Mouse (Mus musculus): ENCODE results near the gene Pbx3.

Pbx3 gene

DNA sequence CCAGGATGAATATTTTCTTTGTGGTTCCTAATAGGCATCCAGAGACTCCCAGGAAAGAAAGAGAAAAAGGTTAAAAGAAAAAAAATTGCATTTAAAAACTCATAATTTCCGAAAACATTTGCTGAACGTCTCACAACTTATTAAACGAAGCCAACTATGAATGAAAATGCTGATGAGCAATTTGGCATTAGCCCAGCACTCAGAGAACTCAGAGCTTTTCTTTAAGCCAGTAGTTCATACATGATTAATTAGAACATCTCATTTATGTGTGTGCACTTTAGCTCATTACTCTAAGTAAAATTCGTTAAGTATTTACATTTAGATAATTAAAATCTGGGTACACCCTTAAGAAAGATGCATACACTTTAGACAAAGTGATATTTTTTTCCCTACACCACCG, 155.3 kb downstream of the Pbx3 start:
- DNase-seq: no peak

DNA sequence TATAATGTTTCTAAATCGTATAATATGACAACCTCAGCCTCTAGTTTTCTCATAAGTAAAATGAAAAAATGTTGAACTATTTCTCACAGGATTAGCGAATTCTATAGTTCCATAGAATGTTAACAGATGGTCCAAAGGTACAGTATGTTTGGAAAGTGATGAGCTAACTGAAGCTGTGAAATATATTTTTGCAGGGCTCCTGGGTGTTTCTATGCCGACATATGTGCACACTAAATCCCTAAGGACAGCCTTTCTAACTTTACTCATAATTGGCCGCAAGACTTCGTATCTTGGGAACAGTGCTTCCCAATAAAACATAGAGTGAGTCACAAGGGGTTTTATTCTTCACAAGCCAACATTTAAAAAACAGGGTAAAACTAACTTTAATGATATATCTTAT, 157.4 kb downstream of the Pbx3 start:
- DNase-seq: no peak

DNA sequence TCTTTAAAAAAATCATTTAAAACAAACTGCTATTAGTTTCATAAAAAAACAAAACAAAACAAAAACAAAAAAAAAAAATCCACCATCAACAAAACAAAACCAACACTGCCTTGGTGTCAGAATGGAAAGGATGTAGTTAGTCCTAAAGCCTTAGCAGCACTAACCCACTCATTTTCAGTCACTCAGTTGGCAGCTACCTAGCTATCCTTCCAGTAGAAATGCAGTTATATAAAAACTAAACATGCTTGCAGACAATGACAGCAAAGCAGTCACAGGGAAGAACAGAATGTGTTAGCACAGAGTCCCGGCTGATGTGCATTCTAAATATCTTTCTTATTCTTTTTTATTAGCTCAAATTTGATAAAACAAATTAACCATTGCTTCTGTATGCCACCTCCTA, 160.5 kb downstream of the Pbx3 start:
- DNase-seq: no peak

DNA sequence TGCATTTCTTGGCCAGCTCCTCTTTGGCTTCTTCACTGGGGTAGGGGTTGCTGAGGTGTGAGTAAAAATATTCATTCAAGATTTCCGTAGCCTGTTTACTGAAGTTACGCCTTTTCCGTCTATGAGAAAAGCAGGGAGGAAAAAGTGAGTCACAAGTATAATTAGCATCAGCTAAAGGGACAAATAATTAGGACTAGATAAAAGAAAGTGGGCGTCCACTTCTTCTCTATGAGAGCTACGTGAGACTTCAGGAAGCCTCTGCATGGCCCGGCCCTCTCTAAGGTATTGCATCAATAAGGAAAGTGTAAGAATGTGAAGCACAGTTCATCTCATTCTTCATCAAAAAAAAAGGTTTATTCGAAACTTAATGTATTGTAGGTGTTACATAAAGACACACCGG, 168.1 kb downstream of the Pbx3 start:
- DNase-seq: no peak

DNA sequence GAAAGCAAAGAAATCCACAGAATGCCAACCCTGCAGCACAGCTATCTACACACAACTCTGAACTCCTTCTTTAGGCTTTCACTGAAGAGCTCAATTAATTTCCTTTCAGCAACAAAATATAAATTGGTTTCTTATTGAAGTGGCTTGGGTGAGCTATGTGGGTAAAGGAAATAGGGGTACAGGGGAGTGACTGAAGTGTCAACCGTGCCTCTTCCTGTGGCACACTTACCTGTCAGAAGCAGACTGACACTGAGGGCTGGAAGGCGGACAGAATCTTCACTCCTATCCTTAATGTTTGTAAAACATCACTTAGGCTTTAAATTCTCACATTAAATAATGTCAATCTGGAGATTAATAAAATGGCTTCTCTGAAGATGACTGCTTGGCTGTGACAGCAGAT, 168.6 kb downstream of the Pbx3 start:
- no peak for DNase-seq

DNA sequence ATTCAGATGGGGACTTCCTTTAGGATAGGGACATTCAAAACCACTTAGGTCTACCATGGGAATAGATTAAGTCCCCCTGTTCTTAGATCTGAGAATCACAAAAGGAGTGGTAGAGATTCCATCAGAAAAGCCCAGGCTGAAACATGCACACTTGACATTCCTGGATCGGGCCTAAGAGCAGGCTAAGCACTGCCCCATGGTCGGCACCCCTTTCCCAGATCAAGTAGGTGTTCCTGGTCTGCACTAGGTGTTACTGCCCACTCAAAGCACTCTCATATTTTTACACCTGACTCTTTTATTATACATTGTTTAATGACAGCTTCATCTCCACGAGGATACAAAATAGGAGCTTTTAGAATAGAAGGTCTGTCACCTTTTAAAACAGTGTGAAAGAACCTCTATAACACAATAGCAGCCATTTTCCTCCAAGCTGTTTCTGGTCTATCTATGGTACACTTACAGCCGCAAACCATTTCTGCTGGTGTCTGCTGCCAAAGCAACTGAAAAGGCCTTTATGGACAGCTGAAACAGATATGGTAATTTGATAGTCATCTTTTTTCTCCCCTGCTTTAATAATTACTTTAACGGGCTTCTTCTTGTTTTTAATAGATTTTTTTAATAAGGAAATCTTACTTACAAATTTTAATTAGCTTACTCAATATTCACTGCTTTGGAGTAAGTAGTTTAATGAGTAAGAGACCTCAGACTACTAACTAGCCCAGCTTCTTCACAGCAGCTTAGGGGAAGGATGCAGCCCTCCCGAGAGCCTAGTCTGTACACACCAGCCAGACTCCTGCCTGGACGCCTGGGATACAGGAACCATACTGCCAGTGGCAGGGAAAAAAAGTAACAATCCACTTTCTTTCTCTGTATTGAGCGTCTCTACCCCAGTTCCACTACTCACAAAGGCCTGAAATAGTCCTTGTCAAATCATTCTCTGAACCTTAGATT, 178.8 kb downstream of the Pbx3 start:
- no peak for DNase-seq

DNA sequence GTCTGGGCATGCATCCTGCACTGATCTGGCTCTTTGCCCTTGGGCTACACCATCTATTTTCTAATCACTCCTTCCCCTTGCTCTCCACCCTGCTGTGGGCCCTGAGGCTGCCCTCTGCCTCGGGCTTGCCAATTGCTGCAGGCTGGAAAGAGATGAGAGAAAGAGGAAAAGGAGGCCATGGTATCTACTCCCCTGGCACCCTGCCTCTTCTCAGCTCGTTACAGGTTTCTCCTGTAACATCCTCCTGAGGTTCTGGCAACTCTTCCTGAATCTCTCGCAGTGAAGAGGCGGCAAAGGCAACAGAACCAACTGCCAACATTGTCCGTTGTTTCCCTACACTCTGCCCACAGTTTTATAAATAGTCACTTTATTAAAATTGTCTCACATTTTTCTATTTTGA, 179.7 kb downstream of the Pbx3 start:
- no peak for DNase-seq

DNA sequence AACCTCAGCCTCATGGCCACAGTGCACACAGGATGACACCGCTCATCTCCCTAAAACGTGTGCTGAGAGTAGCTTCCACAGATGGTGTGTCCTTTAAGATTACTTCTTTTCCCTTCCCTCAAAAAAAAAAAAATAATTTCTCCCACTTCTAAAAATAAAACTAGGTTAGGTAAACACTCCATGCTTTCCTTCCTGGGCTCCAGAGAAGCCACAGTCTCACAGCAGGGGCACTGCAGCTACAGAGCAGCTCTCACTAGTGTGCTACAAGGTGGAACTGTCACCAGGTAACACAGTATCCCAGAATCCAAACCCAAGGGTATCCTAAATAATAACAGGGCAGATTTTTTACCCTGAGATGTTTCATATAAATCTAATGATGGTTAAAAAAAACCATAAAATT, 185.6 kb downstream of the Pbx3 start:
- DNase-seq: no peak

DNA sequence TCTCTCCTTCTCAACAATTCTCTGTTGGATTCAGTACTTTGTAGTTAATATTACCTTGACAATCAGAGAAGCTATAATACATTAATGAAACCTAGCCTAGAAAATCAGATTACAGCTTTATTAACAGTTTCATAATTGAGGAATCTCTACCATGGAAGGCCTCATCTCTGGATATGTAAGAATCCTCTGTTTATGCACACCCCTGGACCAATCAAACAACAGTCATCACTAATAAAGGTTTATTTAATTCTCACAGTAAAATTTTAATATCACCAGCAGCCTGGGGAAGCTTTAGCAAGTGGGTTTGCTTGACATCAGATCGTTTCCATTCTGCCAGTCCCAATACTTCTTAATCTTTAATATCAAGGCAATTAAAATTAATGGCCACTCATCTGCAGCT, 191.3 kb downstream of the Pbx3 start:
- no peak for DNase-seq

DNA sequence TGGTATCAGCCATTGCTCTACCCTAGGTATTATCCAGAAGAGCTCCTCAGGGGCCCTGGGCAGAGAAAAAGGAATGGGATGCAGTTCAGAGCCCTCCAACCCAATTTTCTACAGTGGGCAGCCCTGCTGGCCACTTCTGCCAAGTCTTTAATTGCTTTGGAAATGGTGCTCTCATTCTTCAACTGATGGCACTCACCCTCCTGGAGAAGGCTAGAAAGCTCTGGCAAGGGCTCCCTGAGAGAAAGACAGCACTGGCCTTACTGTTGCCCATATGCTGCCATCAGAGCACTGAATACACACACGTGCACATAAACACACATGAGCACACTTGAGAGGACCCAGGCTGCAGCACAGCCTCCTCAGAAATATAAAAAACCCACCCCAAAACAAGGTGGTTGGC, 193.6 kb downstream of the Pbx3 start:
- no peak for DNase-seq

DNA sequence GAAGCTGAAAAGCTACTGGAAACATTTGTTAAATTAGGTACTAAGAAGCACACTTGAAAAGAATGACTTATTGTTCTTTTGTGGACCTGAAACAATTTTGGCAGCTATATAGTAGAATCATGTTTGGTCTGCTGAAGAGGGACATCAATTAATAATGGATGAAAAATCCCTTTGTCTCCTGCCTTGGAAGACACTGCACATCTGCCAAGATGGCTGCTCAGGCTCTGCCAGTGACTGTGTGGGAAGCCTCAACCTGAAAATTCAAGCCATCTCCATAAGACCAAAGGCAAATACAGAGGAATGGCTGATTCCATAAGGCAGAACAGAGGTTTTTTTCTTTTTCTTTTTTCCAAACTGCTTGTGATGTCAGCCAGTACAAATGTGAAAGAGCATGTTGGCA, 194.3 kb downstream of the Pbx3 start:
- no peak for DNase-seq

DNA sequence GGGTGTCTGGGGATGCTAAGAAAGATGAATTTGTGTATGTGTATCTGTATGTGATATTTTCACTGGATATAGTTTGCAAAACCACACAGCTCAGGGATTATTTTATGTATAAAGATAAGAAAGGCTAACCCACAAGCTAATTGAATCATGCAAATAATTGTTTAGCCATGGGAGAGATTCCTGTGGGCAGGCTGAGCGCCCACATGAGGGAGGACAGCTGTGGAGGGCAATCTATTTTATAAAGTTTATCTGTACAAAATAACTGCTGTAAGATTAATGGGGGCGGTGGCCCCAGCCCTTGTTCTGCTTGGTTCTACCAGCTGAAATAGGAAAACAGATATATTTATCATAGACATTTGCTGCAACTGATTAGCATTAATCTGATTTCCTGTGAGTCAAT, 202.5 kb downstream of the Pbx3 start:
- DNase-seq: no peak

DNA sequence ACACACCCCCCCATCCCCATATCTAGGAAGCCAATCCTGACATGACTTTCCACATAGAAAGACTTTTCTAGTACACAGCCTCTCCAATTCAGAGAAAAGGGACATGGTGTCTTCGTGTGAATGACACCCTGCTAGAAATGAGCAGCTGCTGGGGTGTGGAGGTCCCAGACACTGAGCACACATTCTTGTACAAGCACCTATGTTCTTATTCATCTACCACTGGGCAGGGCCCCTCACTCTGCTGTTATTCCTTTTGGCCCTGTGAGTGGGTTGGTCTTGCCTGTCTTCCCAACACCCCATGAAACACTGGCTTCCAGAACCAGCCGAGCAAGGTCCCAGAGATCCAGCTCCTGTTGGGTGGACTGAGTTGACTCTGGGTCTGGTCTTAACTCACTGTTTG, 203.3 kb downstream of the Pbx3 start:
- no peak for DNase-seq

DNA sequence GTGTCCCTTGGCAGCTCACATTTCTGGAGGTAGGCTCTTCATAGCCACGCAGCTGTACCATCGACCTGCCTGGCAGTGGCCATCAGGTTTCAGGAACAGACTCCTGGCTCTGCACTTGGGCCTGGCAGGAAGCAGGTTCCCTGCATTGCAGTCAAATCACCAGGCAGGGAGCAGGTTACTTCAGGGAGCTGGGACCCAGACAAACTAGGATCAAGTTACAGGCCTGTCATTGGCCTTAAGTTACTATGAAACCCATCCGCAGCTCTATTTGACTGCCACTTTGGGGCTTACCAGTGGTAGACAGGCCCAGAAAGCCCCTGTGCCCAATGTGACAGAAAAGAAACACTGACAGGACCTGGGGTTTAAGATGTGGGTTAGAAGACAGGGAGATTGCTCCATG, 204.8 kb downstream of the Pbx3 start:
- DNase-seq: no peak

DNA sequence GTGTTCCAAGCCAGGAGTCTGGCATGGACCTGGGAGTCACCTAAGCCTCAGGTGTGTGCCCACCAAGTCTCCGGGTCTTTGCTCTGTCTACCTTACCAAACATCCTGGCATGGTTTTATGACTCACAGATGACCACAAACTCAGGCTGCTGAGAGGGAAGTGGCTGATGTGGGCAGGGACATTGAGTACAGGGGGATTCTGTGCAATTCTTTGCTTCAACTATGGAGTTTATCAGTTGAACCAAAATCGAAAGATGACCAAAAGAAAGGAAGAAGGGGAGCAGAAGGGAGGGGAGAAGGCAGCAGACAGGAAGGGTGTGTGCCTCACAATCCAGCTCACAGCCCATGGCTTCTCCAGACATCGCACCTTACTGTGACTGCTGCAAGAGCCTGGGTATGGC, 210.5 kb downstream of the Pbx3 start:
- no peak for DNase-seq

DNA sequence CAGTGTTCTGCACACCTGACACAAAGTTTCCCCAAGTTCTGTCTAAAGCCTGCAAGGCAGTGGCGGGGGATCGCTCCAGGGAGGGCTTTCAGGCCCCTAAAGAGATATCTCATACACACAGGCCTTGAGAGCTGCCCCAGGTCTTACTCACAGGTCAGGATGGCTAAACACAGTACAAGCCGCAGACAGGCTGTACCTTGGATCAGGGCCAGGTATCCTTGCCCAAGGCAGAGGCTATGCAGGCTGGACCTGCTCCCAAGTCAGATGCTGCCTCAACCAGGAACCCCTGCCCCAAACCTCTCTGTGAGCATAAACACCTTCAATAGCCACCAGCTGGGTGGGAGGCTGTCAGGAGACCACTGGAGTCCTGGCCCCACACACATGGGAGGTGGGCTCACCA, 215.2 kb downstream of the Pbx3 start:
- DNase-seq: no peak

DNA sequence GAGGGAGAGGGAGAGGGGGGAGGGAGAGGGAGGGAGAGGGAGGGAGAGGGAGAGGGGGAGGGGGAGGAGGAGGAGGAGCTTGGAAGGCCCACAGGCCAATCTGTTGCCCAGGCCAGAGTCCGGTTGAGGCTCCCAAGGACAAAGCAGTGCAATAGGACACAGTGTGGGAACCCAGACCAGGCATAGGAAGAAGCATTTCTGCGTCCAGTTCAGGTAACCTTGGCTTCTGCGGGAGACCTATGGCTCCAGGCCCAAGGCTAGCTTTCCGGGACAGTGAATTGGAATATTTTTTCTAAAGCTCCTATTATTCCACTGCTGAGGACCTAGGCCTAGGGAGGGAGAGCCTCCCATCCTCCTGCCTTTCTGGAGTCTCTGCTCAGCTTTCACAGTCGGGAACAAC, 218.1 kb downstream of the Pbx3 start:
- DNase-seq: no peak

DNA sequence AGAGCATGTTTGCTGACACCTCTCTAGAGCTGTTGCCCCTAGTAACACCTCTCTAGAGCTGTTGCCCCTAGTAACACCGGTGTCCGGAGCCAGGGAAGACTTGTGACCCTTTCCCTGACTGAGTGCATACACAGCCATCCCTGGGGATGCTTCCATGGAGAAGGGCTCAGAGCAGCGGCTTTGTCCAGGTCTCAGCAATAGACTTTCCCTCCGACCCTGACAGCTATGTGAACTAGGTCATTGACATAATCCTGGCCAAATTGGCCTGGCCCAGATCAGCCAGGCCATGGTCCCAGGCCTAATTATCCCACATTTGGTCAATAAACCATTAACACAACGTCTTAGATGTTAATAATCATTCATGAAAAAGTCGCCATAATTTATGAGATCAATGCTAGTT, 219.6 kb downstream of the Pbx3 start:
- no peak for DNase-seq

DNA sequence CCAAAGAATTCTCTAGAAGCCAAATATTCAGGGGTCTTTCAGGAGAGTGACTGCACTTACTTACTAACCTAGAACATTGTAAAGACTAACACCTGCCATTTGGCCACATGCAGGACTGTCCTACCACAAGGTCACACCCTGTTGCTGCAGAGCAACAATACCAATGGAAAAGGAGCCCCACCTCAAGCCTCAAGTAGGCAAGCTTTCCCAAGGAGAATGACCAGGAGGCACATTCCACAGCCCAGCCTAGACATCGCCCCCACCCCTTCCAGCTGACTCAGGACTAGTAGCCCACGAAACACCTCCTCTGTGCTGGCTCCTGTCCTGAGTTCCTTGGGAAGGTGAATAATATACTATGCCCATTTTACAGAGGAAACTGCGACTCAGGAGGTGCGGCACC, 222.4 kb downstream of the Pbx3 start:
- no peak for DNase-seq

DNA sequence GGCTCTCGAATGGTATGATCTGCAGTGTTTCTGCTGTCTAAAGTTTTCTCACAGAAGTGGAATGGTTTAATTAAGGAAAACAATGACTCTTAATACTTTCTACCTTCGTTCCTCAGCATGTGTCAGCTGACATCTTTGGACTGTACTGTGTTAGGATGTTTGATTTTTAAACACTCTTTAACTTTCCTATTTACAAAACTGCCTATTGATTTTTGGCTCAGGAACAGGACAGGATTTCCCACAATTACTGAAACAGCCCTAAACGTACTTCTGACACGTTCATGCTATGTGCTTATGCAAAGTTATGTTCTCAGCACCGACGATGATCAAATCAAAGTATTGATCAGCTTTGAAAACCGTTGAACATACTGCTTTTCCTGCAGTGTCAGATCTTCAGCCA, 224.7 kb downstream of the Pbx3 start:
- no peak for DNase-seq

DNA sequence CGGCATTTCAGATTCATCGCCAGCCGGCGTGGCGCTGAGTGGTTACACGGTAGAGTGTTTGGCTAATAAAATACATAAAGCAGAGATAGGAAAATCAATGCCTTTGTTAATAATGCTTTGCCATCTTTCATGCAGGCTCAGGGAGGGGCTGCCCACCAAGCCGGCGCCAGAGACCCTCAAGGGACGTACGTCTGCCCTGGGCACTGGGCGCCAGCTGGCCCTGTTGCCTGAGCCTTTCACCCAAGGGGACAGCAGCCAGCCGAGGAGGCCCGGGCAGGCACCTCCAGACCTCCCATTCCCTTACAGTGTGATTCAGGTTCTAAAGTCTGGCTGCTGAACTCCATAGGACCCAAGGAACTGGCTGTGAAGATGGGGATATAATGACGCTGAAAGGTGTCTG, 225.5 kb downstream of the Pbx3 start:
- DNase-seq: no peak

DNA sequence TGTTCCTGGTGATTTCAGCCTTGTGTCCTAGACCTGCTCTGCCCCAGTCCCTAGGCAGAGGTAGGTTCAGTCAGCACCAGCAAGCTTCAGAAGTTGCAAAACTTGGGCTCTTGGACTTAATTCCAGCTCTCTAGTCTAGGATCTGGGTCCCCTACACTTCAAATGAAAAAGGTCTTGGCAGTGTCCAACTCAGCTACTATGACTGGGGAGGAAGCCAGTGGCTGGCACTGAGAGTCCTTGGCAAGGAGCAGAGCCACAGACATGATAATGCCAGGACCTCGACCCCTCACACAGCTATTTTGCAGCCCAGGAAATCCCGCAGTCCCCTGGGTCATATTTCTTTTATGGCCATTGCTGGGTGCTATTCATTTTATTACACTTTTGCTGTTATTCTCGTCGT, 225.9 kb downstream of the Pbx3 start:
- DNase-seq: no peak

DNA sequence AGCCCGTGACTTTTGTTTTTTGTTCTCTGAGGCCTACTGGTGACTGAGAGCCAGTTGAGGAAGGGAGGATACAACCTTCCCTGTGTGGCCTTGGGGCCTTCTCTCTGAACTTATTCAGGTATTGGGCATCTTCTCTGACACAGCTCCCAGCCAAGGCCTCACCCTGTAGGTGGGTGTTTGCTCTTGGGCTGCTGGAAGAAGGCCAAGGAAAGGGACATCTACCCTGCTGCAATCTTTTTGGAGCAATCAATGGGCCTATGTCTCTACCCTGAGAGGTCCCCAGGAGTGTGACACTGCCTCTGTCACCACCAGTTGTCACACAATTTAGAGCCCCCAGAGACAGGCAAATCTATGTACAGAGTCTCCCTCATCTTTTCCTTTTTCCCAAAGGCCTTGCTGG, 226.5 kb downstream of the Pbx3 start:
- no peak for DNase-seq

DNA sequence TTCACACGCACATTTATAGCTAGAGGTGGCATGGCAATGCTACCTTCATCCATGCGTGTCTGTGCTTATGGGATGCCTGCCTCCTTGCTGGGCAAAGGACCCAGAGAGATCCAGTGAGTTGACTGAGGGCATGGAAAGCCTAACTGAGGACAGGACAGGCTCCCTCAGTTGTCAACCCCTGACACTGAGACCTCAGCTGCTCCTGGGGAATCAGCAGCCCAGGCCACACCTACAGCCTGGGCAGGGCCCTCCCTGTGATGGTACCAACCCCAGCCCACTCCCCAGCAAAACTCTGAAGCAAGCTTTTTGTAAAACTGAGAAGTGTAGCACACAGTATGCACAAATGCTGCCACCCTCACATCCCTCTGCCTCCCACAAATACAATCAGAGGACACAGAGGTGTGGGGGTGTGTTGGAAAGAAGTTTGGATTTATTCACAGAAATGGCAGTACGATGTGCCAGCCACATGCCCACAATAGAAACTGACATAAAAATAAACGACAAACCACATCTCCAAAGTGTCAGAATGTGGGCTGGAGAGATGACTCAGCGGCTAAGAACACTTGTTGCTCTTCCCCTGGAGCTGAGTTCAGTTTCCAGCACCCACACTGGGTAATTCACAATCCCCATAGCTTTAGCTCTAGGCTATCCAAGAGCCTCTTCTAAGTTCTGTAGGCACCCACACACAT, 233.3 kb downstream of the Pbx3 start:
- no peak for DNase-seq

DNA sequence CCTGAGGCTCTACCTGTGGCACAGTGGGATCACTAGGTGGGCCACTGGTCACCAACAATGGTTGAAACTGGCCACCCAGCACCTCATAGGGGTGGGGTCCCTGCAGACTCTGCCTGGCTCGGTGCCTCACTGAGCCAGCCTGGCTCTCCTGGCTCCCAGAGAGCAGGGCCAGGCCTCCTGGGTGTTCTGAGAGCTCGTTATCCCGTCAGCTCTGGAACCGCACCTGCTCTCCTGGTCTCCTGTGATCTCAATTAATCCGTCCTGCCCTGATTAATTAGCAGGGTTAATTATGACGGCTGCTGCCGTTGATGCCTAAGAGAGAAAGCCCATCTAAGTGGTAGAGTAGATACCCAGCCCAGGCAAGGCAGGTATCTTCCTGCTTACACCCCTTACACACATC, 237.6 kb downstream of the Pbx3 start:
- DNase-seq: no peak
